Mouse (Mus musculus) spleen, adult 2 months (tissue): ENCODE results near the gene Olfr796. TPM values are rescaled to one million over a fixed set of nuclear protein-coding genes. Genes with fewer than 3 reads are reported as not detected.

Experiments
- DNase-seq, 2 experiments: peaks; one replicate each; pipeline versions ENCODE4 v3.0.0 to v3.0.0-alpha.2; 2012 to 2021; ENCODE audit warnings: low spot score in 2 of 2, low read depth in 1 of 2
- H3K27ac ChIP-seq: fragments of 200-500 bp; 2 replicates; pipeline ENCODE4 v1.5.1; 2012; ENCODE audit warnings: low read length, inconsistent platforms; ENCODE audit not compliant: insufficient read depth
- H3K27me3 ChIP-seq: fragments of 200-500 bp; 2 replicates; pipeline ENCODE4 v1.6.1; 2012; ENCODE audit warnings: mild to moderate bottlenecking, moderate library complexity, low read length, inconsistent platforms; ENCODE audit not compliant: control insufficient read depth, insufficient read depth
- H3K36me3 ChIP-seq: fragments of 200-500 bp; 2 replicates; pipeline ENCODE4 v1.6.1; 2012; ENCODE audit warnings: mild to moderate bottlenecking, low read length, inconsistent platforms; ENCODE audit not compliant: control insufficient read depth, insufficient read depth
- H3K4me1 ChIP-seq: fragments of 200-500 bp; 2 replicates; pipeline ENCODE4 v1.6.1; 2011; ENCODE audit warnings: inconsistent platforms; ENCODE audit not compliant: control insufficient read depth, insufficient read depth, insufficient read length
- H3K4me3 ChIP-seq: fragments of 200-500 bp; 2 replicates; pipeline ENCODE4 v1.5.1; 2011; ENCODE audit warnings: mild to moderate bottlenecking, inconsistent platforms; ENCODE audit not compliant: insufficient read depth, insufficient read length; ENCODE audit errors: extremely low read depth
- CTCF ChIP-seq: fragments of 200-500 bp; IDR thresholded peaks from 2 replicates; pipeline ENCODE4 v1.5.1; 2011; ENCODE audit warnings: mild to moderate bottlenecking, inconsistent platforms; ENCODE audit not compliant: insufficient read depth, insufficient read length, insufficient replicate concordance; ENCODE audit errors: extremely low read depth
- POLR2A ChIP-seq: fragments of 200-500 bp; IDR thresholded peaks from 2 replicates; pipeline ENCODE4 v1.6.1; 2011; ENCODE audit warnings: low read depth, low read length, inconsistent platforms
- WGBS: fragments of 180-500 bp; shearing (Covaris S2); methylation state at CpG from one replicate; pipeline ENCODE4 v1.1.7; 2018; 5-methylcytosine and 5-hydroxymethylcytosine counted together
- polyA plus RNA-seq: library from polyadenylated mRNA; depleted of rRNA; stranded (reverse); fragments of >200 nt; gene quantifications from 2 replicates; pipeline ENCODE4 v1.2.3, GENCODE M21; 2012; rRNA removed

The Olfr796 gene
- polyA plus RNA-seq, result not detected in 2 replicates

- 87% methylated on average over 1 of the region's 1 CpGs for WGBS
- H3K27me3 ChIP-seq, result no peaks in the 10 kb centered on the region
- H3K27ac ChIP-seq, result no peak within 1 kb of the TSS
- no peak for DNase-seq
- TF ChIP-seq CTCF (no peak), POLR2A (no peak)
- no peaks in the 10 kb centered on the region for H3K4me1 ChIP-seq
- no peaks in the 10 kb centered on the region for H3K36me3 ChIP-seq
- no peak within 1 kb of the TSS for H3K4me3 ChIP-seq
These were observed at the start of gene Olfr796 for GRCm38 (mm10) chr10:129612470-129612869. Gene Olfr796 (minus strand): TSS chr10:129612570.

GRCm38 (mm10) chr10:129657394-129657793 lies 45.0 kb upstream of the Olfr796 start, which contains the start of gene Olfr800:
Gene Olfr800 (plus strand): TSS chr10:129657694.
- no peak for TF ChIP-seq CTCF
- no peak for TF ChIP-seq POLR2A
- H3K27me3 ChIP-seq, result no peaks in the 10 kb centered on the region
- H3K4me3 ChIP-seq, result no peak within 1 kb of the TSS
- H3K4me1 ChIP-seq, result no peaks in the 10 kb centered on the region
- no peak for DNase-seq
- no peaks in the 10 kb centered on the region for H3K36me3 ChIP-seq
- no peak within 1 kb of the TSS for H3K27ac ChIP-seq

GRCm38 (mm10) chr10:129651763-129652162 lies 39.4 kb upstream of the Olfr796 start:
- H3K36me3 ChIP-seq, result no peaks in the 10 kb centered on the region
- TF ChIP-seq CTCF (no peak), POLR2A (no peak)
- no peaks in the 10 kb centered on the region for H3K27me3 ChIP-seq
- no peak for DNase-seq
- WGBS, result 79% methylated on average over 1 of the region's 1 CpGs
- H3K4me3 ChIP-seq, result no peak overlapping the region
- no peak overlapping the region for H3K27ac ChIP-seq
- H3K4me1 ChIP-seq, result no peaks in the 10 kb centered on the region

- H3K4me3 ChIP-seq, result no peak within 1 kb of the TSS
- no peaks in the 10 kb centered on the region for H3K36me3 ChIP-seq
- 24% methylated on average over 1 of the region's 1 CpGs for WGBS
- no peak for DNase-seq
- H3K4me1 ChIP-seq, result no peaks in the 10 kb centered on the region
- no peak within 1 kb of the TSS for H3K27ac ChIP-seq
- TF ChIP-seq CTCF (no peak), POLR2A (no peak)
- H3K27me3 ChIP-seq, result no peaks in the 10 kb centered on the region
These were observed 24.8 kb upstream of the Olfr796 start, which contains the start of gene Olfr799 for GRCm38 (mm10) chr10:129637184-129637583. Gene Olfr799 (plus strand): TSS chr10:129637484.

- Histone ChIP-seq H3K36me3 (no peaks in the 10 kb centered on the region), H3K27me3 (no peaks in the 10 kb centered on the region), H3K27ac (no peak within 1 kb of the TSS), H3K4me3 (no peak within 1 kb of the TSS), H3K4me1 (no peaks in the 10 kb centered on the region)
- 68% methylated on average over 1 of the region's 1 CpGs for WGBS
- DNase-seq, result no peak
- TF ChIP-seq POLR2A (no peak), CTCF (no peak)
These were observed 15.5 kb upstream of the Olfr796 start, which contains the start of gene Olfr798 for GRCm38 (mm10) chr10:129627834-129628233. Gene Olfr798 (minus strand): TSS chr10:129627934.

GRCm38 (mm10) chr10:129623251-129623650 lies 10.9 kb upstream of the Olfr796 start:
- H3K27ac ChIP-seq, result no peak overlapping the region

GRCm38 (mm10) chr10:129621724-129622123 lies 9.4 kb upstream of the Olfr796 start:
- Histone ChIP-seq H3K27me3 (no peaks in the 10 kb centered on the region), H3K27ac (no peak overlapping the region), H3K36me3 (no peaks in the 10 kb centered on the region), H3K4me3 (no peak overlapping the region), H3K4me1 (no peaks in the 10 kb centered on the region)
- no peak for TF ChIP-seq CTCF
- 26% methylated on average over 1 of the region's 1 CpGs for WGBS
- DNase-seq, result no peak

More at GRCm38 (mm10) chr10:129623251-129623650, 10.9 kb upstream of the Olfr796 start:
- no peaks in the 10 kb centered on the region for H3K4me1 ChIP-seq
- no peak for DNase-seq
- TF ChIP-seq POLR2A (no peak), CTCF (no peak)
- no peaks in the 10 kb centered on the region for H3K36me3 ChIP-seq
- no peak overlapping the region for H3K4me3 ChIP-seq
- no peaks in the 10 kb centered on the region for H3K27me3 ChIP-seq
